Mouse (Mus musculus) gastrocnemius, adult 8-10 months (tissue): ENCODE data around the gene Zcchc2. TPM values are rescaled to one million over a fixed set of nuclear protein-coding genes. Genes with fewer than 3 reads are reported as not detected.

Source experiments
- DNase-seq, 2 experiments: peaks; one replicate each; pipeline ENCODE4 v3.0.0; 2022; ENCODE audit warnings: low spot score in 2 of 2
- total RNA-seq, 4 experiments: library from RNA; stranded (reverse); gene quantifications; 2 replicates each; pipeline ENCODE4 v1.2.4; 2022

Gene Zcchc2
- total RNA-seq, 4 experiments from 2014 or later: 7.1 to 13.8 (median 8.9) TPM

DNA sequence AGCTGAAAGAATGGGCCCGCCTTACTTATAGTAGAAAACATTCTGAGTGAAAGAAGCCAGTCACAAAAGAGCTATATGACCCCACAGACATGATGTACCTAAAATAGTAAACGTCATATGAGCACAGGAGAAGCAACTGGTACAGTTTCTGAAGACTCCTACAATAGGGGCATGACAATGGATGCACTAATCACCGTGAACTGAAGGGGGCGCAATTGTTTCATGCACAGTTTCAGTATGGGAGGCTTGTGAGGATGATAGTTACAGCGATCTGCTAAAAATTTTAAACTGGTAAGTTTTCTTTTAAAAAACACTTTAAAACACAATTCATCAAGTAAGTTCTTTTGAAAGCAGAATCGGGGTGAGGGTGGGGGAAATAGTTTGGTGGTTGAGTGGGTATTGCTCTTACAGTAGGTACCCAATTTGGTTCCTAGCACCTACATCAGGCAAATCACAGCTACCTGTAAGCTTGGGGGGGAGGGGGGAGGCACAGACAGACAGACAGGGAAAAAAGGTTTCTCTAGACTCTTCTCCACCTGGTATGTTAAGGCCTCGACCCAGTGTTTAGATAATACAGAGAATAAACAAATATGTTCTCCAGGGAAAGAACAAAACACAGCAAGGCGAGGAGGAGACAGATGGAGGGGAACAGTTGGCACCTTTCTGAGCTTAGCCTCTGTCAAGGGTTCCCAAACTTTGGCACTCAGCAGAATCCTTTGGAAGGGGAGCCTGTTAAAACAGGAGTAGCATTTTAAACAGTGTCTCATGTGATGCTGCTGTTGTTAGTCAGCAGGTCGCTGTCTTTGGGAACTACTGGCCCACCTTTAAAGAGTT is 81.2 kb downstream of the Zcchc2 start:
- DNase-seq: peak; percentile 42 to 55

DNA sequence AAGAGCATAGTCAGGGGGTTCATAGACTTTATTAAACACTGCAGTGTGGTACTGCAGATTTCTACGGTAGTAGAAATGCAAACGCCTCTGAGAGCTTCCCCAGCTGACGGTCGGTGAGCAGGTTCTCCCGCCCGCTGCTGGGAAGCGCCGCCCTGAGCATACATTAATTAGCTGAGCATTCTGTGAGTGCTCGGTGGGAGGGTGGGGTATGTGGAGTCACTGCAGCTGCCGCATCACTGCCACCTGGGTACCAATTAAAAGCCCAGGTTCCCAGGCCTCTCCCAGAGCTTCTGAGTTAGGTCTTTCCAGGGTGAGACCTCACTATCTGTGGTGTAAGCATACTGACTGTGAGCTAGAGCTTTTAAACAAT is 81.8 kb downstream of the Zcchc2 start:
- no peak for DNase-seq

DNA sequence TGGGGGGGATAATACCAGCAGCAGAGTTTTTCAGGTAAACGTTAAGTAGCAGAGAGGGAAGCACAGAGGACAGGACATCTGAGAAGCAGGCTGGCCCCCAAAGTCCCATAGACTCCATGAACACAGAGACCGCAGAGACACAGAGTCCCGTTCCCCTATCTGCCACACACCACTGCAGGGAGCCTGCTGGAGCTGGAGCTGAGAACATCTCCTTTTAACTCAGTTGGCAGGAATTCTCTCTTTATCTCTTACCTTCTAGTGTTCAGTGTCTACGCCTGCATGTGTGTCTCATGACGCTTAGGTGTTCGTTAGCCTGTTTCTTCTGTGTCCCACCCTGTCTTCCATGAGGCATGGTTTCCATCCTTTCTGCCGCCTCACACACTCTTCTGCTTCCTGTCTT is 83.0 kb downstream of the Zcchc2 start:
- DNase-seq: no peak

DNA sequence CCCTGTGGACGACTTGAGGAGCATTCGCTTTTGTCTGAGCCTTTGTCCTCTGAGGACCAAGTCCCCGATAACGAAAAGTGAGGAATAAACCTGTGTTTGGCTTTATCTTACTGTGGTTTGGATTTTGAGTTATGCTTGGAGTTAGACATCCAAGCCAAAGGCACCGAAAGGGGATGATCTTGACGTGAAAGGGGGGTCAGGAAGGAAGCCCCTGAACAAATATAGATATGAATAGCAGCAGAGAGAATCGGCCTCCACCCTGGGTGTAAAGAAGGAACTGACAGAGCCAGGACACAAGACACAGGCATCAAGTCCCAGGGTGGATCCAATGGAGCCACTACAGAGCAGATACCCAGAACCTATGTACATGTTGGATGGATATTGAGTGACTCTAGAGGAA is 83.9 kb downstream of the Zcchc2 start:
- DNase-seq: no peak

DNA sequence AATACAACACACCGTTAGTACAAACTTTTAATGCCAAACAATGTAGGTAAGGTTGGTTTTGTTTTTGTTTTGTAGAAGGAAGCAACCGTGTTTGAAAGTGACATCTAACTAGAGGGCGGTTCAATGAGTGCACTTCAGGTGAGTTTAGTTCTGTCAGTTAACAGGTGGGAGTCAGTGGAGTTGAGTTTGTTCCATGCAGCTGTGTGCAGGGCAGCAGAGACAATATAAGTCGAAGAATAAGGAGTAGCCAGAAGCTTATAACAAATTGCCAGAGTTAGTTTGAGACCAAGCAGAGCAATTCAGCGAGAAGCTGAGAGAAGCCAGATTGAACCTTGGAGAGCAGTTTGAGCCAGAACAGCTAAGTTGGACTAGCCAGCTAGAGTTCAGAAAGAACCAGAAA is 84.5 kb downstream of the Zcchc2 start:
- DNase-seq: no peak

DNA sequence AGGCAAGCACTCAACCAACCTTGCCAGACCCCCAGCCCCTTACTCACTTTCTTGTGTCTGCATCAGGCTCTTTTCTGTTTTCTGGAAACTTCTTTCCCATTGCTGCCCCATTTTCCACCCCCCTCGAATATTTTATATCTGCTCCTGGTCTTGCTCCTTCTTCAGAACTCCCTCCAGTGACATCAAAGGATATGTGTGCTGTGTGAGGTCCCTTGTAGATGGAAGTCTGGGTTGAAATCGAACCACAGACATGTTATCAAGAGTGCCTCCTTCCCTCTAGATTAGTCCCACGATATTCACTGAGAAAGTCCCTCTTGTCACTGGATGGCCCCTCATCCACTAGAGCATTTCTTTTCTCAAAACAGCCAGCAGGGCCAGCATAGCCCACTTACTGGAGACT is 86.4 kb downstream of the Zcchc2 start:
- DNase-seq: no peak

DNA sequence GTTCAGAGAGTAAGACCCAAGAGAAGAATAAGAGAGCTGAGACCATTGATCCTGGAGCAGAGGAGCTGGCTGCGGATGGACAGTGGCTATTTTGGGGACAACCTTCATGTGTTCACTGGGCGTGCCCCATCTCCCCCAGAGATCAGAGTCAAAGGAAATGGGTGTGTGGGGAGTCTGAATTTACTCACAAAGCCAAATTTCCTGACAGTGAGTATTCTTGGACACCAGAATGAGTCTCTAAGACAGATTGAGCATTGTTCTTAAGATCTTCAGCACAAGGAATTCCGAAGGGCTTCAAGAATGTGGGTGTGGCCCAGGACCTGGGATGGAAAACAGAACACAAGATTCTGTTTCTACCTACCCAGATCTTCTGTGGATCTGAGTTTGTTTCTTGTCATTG is 87.0 kb downstream of the Zcchc2 start:
- DNase-seq: no peak

Other genes starting within 250 kb of the Zcchc2 start
- gene Tnfrsf11a, start 209.7 kb upstream of the Zcchc2 start, total RNA-seq: under 1 TPM; 0.44 to 0.65 (median 0.49) TPM
- gene Phlpp1, start 181.3 kb downstream of the Zcchc2 start, total RNA-seq: 1 to 10 TPM; 7.0 to 8.1 (median 7.5) TPM